Mouse (Mus musculus) erythroblast, adult 5-6 weeks (primary cell): ENCODE measurements around the gene H2afy. TPM values are rescaled to one million over a fixed set of nuclear protein-coding genes. Genes with fewer than 3 reads are reported as not detected.

Experiments used
- ATAC-seq: replicated peaks from 2 replicates; pipeline ENCODE4 v1.8.0; 2016; ENCODE audit warnings: moderate number of reproducible peaks, mild to moderate bottlenecking, moderate TSS enrichment, inconsistent platforms; ENCODE audit not compliant: poor library complexity, low FRiP score, severe bottlenecking
- total RNA-seq, 2 experiments: library from RNA; stranded (forward) in 1 of 2; stranded (reverse) in 1 of 2; fragments of 150-400 nt in 1 of 2; fragments of 200-764, 138-1000 nt in 1 of 2; gene quantifications; 2 replicates each; pipeline versions ENCODE4 v1.2.3 to v1.2.4; 2015 to 2017; ENCODE audit warnings: low replicate concordance in 2 of 2

Gene H2afy
- total RNA-seq (2015; ENCODE audit: low replicate concordance): 54.5 and 67.6 TPM in 2 replicates
- total RNA-seq (2017; ENCODE audit: low replicate concordance): 88.9 and 102 TPM in 2 replicates

GRCm38 (mm10) chr13:56136200-56136599 lies at the start of gene H2afy:
Gene H2afy (minus strand): TSS chr13:56136361.
- ATAC-seq: no peak

GRCm38 (mm10) chr13:56183687-56184086 lies 47.5 kb upstream of the H2afy start:
- no peak for ATAC-seq

- no peak for ATAC-seq
These were observed 45.3 kb upstream of the H2afy start for GRCm38 (mm10) chr13:56181424-56181823.

- no peak for ATAC-seq
These were observed 42.4 kb upstream of the H2afy start, which contains the start of gene Tifab for GRCm38 (mm10) chr13:56178416-56179035. Gene Tifab (minus strand): TSS chr13:56178885.

- no peak for ATAC-seq
These were observed 40.1 kb upstream of the H2afy start for GRCm38 (mm10) chr13:56176310-56176709.

- ATAC-seq: no peak
These were observed 39.7 kb upstream of the H2afy start for GRCm38 (mm10) chr13:56175848-56176247.

GRCm38 (mm10) chr13:56172901-56173545 lies 36.9 kb upstream of the H2afy start:
- ATAC-seq: no peak

- no peak for ATAC-seq
These were observed 35.9 kb upstream of the H2afy start for GRCm38 (mm10) chr13:56172106-56172505.

- no peak for ATAC-seq
These were observed 32.2 kb upstream of the H2afy start for GRCm38 (mm10) chr13:56168403-56168781.

- no peak for ATAC-seq
These were observed 31.6 kb upstream of the H2afy start for GRCm38 (mm10) chr13:56167446-56168402.

GRCm38 (mm10) chr13:56165561-56165960 lies 29.4 kb upstream of the H2afy start:
- no peak for ATAC-seq

GRCm38 (mm10) chr13:56164372-56164771 lies 28.2 kb upstream of the H2afy start:
- ATAC-seq: no peak

GRCm38 (mm10) chr13:56163751-56164150 lies 27.6 kb upstream of the H2afy start:
- ATAC-seq: no peak

- ATAC-seq: no peak
These were observed 26.7 kb upstream of the H2afy start for GRCm38 (mm10) chr13:56162859-56163258.

- no peak for ATAC-seq
These were observed 23.6 kb upstream of the H2afy start for GRCm38 (mm10) chr13:56159614-56160363.

GRCm38 (mm10) chr13:56159016-56159601 lies 22.9 kb upstream of the H2afy start:
- ATAC-seq: no peak

- no peak for ATAC-seq
These were observed 19.5 kb upstream of the H2afy start for GRCm38 (mm10) chr13:56155671-56156070.

- ATAC-seq: no peak
These were observed 18.9 kb upstream of the H2afy start for GRCm38 (mm10) chr13:56155048-56155447.

- ATAC-seq: no peak
These were observed 16.8 kb upstream of the H2afy start for GRCm38 (mm10) chr13:56152773-56153460.
